Mouse (Mus musculus): ENCODE data around the gene Frmd4a. TPM values are rescaled to one million over a fixed set of nuclear protein-coding genes. Genes with fewer than 3 reads are reported as not detected.
"Not testable (repeated sequence)": the region's sequence is repeated elsewhere in the genome, so short reads cannot be mapped to it uniquely, and the experiment has no call there.

The Frmd4a gene
- polyA plus RNA-seq, 1 experiment from 2014 or later, result 39.5 TPM

GRCm38 (mm10) chr2:4593878-4594387 is 576.4 kb downstream of the Frmd4a start:
- Histone ChIP-seq H3K36me3 (ENCODE audit: poor library complexity, severe bottlenecking) (peaks cover 96% of the 10 kb centered on the region), H3K4me2 (no peak overlapping the region), H3K4me3 (no peak overlapping the region), H3K9ac (no peak overlapping the region), H3K9me3 (replicated peaks) (no peaks in the 10 kb centered on the region), H3K4me1 (no peaks in the 10 kb centered on the region), H3K27me3 (no peaks in the 10 kb centered on the region), H3K27ac (no peak overlapping the region)
- WGBS, result 95% methylated on average over 3 of the region's 3 CpGs
- no peak for ATAC-seq

- no peak overlapping the region for H3K4me3 ChIP-seq
- WGBS, result 95% methylated on average over 7 of the region's 7 CpGs
- no peak for ATAC-seq
- H3K36me3 ChIP-seq (ENCODE audit: poor library complexity, severe bottlenecking), result peaks cover 92% of the 10 kb centered on the region
- H3K9ac ChIP-seq, result no peak overlapping the region
- no peaks in the 10 kb centered on the region for H3K9me3 ChIP-seq (replicated peaks)
- H3K4me2 ChIP-seq, result no peak overlapping the region
- no peaks in the 10 kb centered on the region for H3K27me3 ChIP-seq
- 0 out of 2 replicates have a peak, but pooled peaks cover 4% of the 10 kb centered on the region for H3K4me1 ChIP-seq
- no peak overlapping the region for H3K27ac ChIP-seq
These were observed 579.5 kb downstream of the Frmd4a start for GRCm38 (mm10) chr2:4596992-4597391.

DNA sequence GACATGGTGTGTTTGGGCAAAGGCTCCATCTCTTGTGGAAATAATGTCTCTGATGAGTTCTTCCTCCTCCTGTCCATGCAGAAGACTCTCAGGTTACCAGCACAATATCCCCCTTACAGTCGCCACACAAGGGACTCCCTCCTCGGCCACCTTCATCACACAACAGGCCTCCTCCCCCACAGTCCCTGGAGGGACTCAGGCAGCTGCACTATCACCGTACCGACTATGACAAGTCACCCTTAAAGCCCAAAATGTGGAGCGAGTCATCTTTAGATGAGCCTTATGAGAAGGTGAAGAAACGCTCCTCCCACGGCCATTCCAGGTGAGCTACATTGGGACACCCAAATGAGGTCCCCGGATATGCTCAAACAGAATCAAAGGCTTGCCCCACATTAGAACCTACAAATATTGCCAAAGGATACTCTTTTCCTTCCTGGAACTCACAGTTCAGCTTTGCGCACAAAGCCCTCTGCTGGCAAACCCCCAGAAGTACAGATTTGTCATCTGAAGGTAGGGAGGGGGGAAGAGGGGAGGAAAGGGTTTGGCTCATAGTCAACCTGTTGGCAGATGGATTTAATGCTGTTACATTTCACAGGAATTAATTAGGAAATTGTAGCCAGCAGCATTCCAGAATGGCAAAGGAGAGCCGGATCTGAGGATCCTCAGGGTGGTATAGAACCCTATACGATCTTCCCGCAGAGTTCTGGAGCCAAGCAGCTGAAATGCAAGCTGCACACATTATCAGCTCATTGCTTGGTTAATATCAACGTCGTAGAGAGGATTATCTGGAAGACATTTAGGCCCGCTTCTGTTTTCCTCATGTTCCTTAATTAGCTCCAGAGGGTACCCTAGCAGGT is 583.7 kb downstream of the Frmd4a start:
- Histone ChIP-seq H3K4me1 (0 out of 2 replicates have a peak, but pooled peaks cover 7% of the 10 kb centered on the region), H3K9ac (no peak overlapping the region), H3K36me3 (ENCODE audit: poor library complexity, severe bottlenecking) (peaks cover 93% of the 10 kb centered on the region), H3K4me3 (no peak overlapping the region), H3K9me3 (replicated peaks) (no peaks in the 10 kb centered on the region), H3K27ac (peak overlapping the region; percentile 27; the same call in 1 of the 2 replicates), H3K4me2 (no peak overlapping the region), H3K27me3 (no peaks in the 10 kb centered on the region)
- WGBS, result 61% methylated on average over 15 of the region's 15 CpGs
- ATAC-seq, result peak; percentile 52

GRCm38 (mm10) chr2:4603361-4603945 is 585.9 kb downstream of the Frmd4a start:
- Histone ChIP-seq H3K9ac (no peak overlapping the region), H3K36me3 (ENCODE audit: poor library complexity, severe bottlenecking) (peaks cover 93% of the 10 kb centered on the region)

GRCm38 (mm10) chr2:4606559-4606958 is 589.0 kb downstream of the Frmd4a start:
- Histone ChIP-seq H3K27me3 (no peaks in the 10 kb centered on the region), H3K9me3 (replicated peaks) (no peaks in the 10 kb centered on the region), H3K36me3 (ENCODE audit: poor library complexity, severe bottlenecking) (peaks cover 99% of the 10 kb centered on the region), H3K4me2 (no peak overlapping the region), H3K4me1 (peaks cover 6% of the 10 kb centered on the region; the same call in 1 of the 2 replicates), H3K9ac (no peak overlapping the region), H3K27ac (no peak overlapping the region), H3K4me3 (no peak overlapping the region)
- WGBS, result 91% methylated on average over 3 of the region's 3 CpGs
- ATAC-seq, result no peak

More at GRCm38 (mm10) chr2:4603361-4603945, 585.9 kb downstream of the Frmd4a start:
- Histone ChIP-seq H3K4me1 (peaks cover 7% of the 10 kb centered on the region; the same call in 1 of the 2 replicates), H3K4me2 (no peak overlapping the region), H3K4me3 (no peak overlapping the region), H3K27me3 (no peaks in the 10 kb centered on the region), H3K9me3 (replicated peaks) (no peaks in the 10 kb centered on the region), H3K27ac (no peak overlapping the region)
- ATAC-seq, result no peak
- WGBS, result 92% methylated on average over 33 of the region's 33 CpGs

DNA sequence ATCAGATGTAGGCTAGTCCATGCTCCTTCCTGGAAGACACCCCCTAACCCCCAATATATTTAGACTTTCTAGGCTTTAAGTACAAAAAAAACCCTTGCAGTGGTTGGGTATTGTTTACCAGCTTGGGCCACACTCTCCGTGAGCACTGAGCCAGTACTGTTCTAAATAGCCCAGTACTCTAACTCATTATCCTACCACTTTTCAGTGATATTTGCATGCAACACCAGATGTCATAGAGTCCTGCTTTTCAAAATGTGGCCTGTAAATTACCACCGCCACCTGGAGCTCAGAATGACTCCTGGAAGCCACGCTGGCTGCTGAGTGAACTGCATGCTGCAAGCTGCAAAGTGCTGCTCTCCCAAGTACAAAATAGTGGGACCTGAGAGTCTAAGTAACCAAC is 590.7 kb downstream of the Frmd4a start:
- no peaks in the 10 kb centered on the region for H3K27me3 ChIP-seq
- no peaks in the 10 kb centered on the region for H3K9me3 ChIP-seq (replicated peaks)
- H3K27ac ChIP-seq, result no peak overlapping the region
- no peak overlapping the region for H3K4me3 ChIP-seq
- H3K4me1 ChIP-seq, result no peaks in the 10 kb centered on the region; the same call in 1 of the 2 replicates
- ATAC-seq, result no peak; the same call in 1 of the 2 replicates
- WGBS, result 73% methylated on average over 3 of the region's 3 CpGs
- no peak overlapping the region for H3K9ac ChIP-seq
- no peak overlapping the region for H3K4me2 ChIP-seq
- peaks cover 99% of the 10 kb centered on the region for H3K36me3 ChIP-seq (ENCODE audit: poor library complexity, severe bottlenecking)

- Histone ChIP-seq H3K27ac (no peak overlapping the region; the same call in 1 of the 2 replicates), H3K9ac (no peak overlapping the region), H3K36me3 (ENCODE audit: poor library complexity, severe bottlenecking) (peaks cover 94% of the 10 kb centered on the region), H3K27me3 (no peaks in the 10 kb centered on the region), H3K4me3 (no peak overlapping the region), H3K4me1 (no peaks in the 10 kb centered on the region; the same call in 1 of the 2 replicates), H3K9me3 (replicated peaks) (no peaks in the 10 kb centered on the region), H3K4me2 (no peak overlapping the region)
- 89% methylated on average over 10 of the region's 10 CpGs for WGBS
- ATAC-seq, result no peak
These were observed 591.9 kb downstream of the Frmd4a start for GRCm38 (mm10) chr2:4609433-4609832.

- Histone ChIP-seq H3K27me3 (no peaks in the 10 kb centered on the region), H3K36me3 (ENCODE audit: poor library complexity, severe bottlenecking) (peaks cover 75% of the 10 kb centered on the region), H3K9ac (no peak overlapping the region), H3K4me2 (no peak overlapping the region), H3K27ac (no peak overlapping the region), H3K9me3 (replicated peaks) (no peaks in the 10 kb centered on the region), H3K4me1 (no peaks in the 10 kb centered on the region; the same call in 1 of the 2 replicates), H3K4me3 (no peak overlapping the region)
- 85% methylated on average over 6 of the region's 6 CpGs for WGBS
- ATAC-seq, result no peak
These were observed 593.8 kb downstream of the Frmd4a start for GRCm38 (mm10) chr2:4611295-4611694.

- Histone ChIP-seq H3K9me3 (replicated peaks) (no peaks in the 10 kb centered on the region), H3K27ac (no peak overlapping the region), H3K27me3 (no peaks in the 10 kb centered on the region), H3K4me1 (no peaks in the 10 kb centered on the region; the same call in 1 of the 2 replicates), H3K9ac (no peak overlapping the region), H3K4me3 (no peak overlapping the region), H3K36me3 (ENCODE audit: poor library complexity, severe bottlenecking) (peaks cover 71% of the 10 kb centered on the region), H3K4me2 (no peak overlapping the region)
- WGBS, result 86% methylated on average over 10 of the region's 10 CpGs
- no peak for ATAC-seq
These were observed 594.2 kb downstream of the Frmd4a start for GRCm38 (mm10) chr2:4611704-4612103.

DNA sequence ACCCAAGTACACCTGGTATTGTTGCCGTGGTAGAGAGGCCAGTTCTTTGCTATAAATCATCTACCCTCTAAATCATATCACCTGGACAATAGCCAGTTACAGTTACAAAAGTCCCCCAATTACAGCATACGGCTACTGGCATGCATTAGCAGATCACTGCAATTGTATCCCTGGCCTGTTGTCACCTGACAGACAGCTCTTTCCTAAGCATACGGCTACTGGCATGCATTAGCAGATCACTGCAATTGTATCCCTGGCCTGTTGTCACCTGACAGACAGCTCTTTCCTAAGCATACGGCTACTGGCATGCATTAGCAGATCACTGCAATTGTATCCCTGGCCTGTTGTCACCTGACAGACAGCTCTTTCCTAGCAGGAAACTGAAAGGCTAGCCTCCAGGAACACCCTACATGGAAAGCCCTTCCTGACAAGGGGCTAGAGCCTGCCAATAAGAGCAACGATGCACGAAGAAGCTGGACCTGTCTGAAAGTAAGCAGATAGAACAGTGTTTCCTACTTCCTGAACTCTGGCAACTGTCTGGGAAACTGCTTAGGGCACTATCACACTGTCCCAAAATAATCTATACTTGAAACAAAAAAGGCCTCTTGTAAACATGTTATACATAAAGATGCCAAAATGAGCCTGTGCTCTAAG is 596.9 kb downstream of the Frmd4a start:
- not testable (repeated sequence) for H3K4me2 ChIP-seq; H3K4me1 ChIP-seq; H3K4me3 ChIP-seq; H3K9me3 ChIP-seq (replicated peaks); H3K9ac ChIP-seq; H3K27ac ChIP-seq; H3K27me3 ChIP-seq
- 55% methylated on average over 6 of the region's 6 CpGs for WGBS
- peaks cover 44% of the 10 kb centered on the region for H3K36me3 ChIP-seq (ENCODE audit: poor library complexity, severe bottlenecking)
- peak; percentile 81 for ATAC-seq

DNA sequence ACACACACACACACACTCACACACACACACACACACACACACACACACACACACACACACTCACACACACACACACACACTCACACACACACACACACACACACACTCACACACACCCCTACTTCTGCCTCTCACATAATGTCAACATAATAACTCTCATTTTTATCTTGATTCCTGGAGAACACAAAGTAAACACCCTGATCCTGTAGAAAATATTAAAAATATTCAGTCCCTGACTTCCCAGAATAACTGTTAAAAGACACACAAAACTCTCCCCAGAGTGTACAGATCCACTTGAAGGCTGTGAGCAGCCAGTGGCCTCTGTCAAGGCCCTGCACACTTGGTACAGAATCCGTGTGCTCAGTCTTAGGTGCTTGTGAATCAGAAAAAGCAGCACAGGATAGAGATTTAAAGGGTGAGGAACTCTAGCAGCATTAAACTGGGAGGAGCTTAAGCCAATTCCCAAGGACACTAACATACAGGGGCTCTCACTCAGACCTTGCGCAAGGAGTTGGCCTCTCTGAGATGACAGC is 597.6 kb downstream of the Frmd4a start:
- Histone ChIP-seq H3K36me3 (ENCODE audit: poor library complexity, severe bottlenecking) (peaks cover 37% of the 10 kb centered on the region), H3K4me3 (no peak overlapping the region), H3K27ac (no peak overlapping the region), H3K9ac (no peak overlapping the region), H3K4me2 (no peak overlapping the region), H3K4me1 (no peaks in the 10 kb centered on the region), H3K9me3 (replicated peaks) (no peaks in the 10 kb centered on the region), H3K27me3 (no peaks in the 10 kb centered on the region)
- no peak for ATAC-seq
- 89% methylated on average over 2 of the region's 2 CpGs for WGBS

Measured in forebrain, embryonic 13.5 days (tissue).